Mouse (Mus musculus) stomach, embryonic 15.5 days (tissue): ENCODE results near the gene Fancd2os. TPM values are rescaled to one million over a fixed set of nuclear protein-coding genes. Genes with fewer than 3 reads are reported as not detected.

Source experiments
- ATAC-seq: fragments of 200-750 bp; cut with Nextera tagmentation; 2 replicates; pipeline ENCODE4 v1.8.0; 2017; ENCODE audit warnings: low read depth, moderate number of reproducible peaks, moderate TSS enrichment; ENCODE audit not compliant: insufficient read depth, low FRiP score
- H3K27ac ChIP-seq: fragments of 300-500 bp; sonication (generic); 2 replicates; pipeline ENCODE4 v1.5.1; 2015; ENCODE audit warnings: mild to moderate bottlenecking, inconsistent platforms
- H3K27me3 ChIP-seq: fragments of 300-500 bp; sonication (generic); replicated peaks from 2 replicates; pipeline ENCODE4 v1.6.1; 2015; ENCODE audit warnings: inconsistent platforms
- H3K36me3 ChIP-seq: fragments of 300-500 bp; sonication (generic); 2 replicates; pipeline ENCODE4 v1.6.1; 2015; ENCODE audit warnings: inconsistent platforms
- H3K4me1 ChIP-seq: fragments of 300-500 bp; sonication (generic); 2 replicates; pipeline ENCODE4 v1.6.1; 2015; ENCODE audit warnings: inconsistent platforms
- H3K4me2 ChIP-seq: fragments of 300-500 bp; sonication (generic); 2 replicates; pipeline ENCODE4 v1.6.1; 2015; ENCODE audit warnings: mild to moderate bottlenecking, inconsistent platforms
- H3K4me3 ChIP-seq: fragments of 300-500 bp; sonication (generic); replicated peaks from 2 replicates; pipeline ENCODE4 v1.5.1; 2015; ENCODE audit warnings: inconsistent platforms
- H3K9ac ChIP-seq: fragments of 300-500 bp; sonication (generic); 2 replicates; pipeline ENCODE4 v1.6.1; 2015; ENCODE audit warnings: inconsistent platforms
- H3K9me3 ChIP-seq: fragments of 300-500 bp; sonication (generic); 2 replicates; pipeline ENCODE4 v1.6.1; 2016; ENCODE audit warnings: inconsistent platforms
- WGBS: fragments of 180-500 bp; shearing (Covaris S2); methylation state at CpG from one replicate; pipeline ENCODE4 v1.1.7; 2015; 5-methylcytosine and 5-hydroxymethylcytosine counted together
- polyA plus RNA-seq: library from polyadenylated mRNA; unstranded; fragments of >200 nt; fragmentation: Nextera tagmentation; extraction: Ambion mirVana; gene quantifications from 2 replicates; pipeline ENCODE4 v1.2.1, GENCODE M21; 2015

Gene Fancd2os
- polyA plus RNA-seq, 1 experiment from 2014 or later = 0.23 TPM

DNA sequence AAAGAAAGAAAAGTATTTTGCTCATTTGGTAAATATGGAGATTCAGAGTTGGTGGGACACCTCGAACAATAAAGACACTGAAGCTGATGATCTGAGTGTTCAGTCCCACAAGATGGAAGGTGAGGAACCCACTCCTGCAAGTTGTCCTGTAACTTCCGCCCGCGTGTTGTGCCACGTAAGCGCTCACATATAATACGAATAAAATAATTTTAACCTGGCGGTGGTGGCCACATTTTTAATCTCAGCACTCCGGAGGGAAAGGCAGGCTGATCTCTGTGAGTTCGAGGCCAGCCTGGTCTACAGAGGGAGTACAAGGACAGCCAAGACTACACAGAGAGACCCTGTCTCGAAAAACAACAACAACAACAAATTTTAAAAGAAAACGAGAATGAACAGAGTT is 3.5 kb upstream of the Fancd2os start:
- ATAC-seq = no peak
- Histone ChIP-seq H3K4me1 (peaks cover 15% of the 10 kb centered on the region), H3K27me3 (no peaks in the 10 kb centered on the region), H3K36me3 (no peaks in the 10 kb centered on the region), H3K27ac (peak overlapping the region; percentile 74; the same call in 1 of the 2 replicates), H3K4me2 (peak overlapping the region; percentile 81), H3K4me3 (peak overlapping the region; percentile 92), H3K9me3 (no peaks in the 10 kb centered on the region), H3K9ac (peak overlapping the region; percentile 86; the same call in 1 of the 2 replicates)
- 52% methylated on average over 12 of the region's 12 CpGs for WGBS

DNA sequence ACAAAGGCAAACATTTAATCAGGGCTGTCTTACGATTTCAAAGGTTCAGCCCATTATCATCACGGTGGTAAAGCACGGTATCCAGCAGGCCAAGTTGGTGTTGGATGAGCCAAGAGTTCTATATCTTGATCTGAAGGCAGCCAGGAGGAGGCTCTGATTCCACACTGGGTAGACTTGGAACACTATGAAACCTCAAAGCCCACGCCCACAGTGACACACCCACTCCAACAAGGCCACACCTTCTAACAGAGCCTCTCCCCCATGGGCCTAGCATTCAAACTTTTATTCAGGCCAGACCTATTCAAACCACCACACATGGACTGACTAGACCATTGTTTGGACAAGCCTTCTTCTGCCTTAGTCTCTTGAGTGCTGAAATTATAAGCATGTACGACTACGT is 2.3 kb upstream of the Fancd2os start:
- Histone ChIP-seq H3K36me3 (no peaks in the 10 kb centered on the region), H3K9ac (no peak overlapping the region), H3K4me1 (peaks cover 15% of the 10 kb centered on the region), H3K4me3 (no peak overlapping the region), H3K9me3 (no peaks in the 10 kb centered on the region), H3K4me2 (no peak overlapping the region), H3K27ac (no peak overlapping the region), H3K27me3 (no peaks in the 10 kb centered on the region)
- no peak for ATAC-seq
- 89% methylated on average over 6 of the region's 6 CpGs for WGBS

DNA sequence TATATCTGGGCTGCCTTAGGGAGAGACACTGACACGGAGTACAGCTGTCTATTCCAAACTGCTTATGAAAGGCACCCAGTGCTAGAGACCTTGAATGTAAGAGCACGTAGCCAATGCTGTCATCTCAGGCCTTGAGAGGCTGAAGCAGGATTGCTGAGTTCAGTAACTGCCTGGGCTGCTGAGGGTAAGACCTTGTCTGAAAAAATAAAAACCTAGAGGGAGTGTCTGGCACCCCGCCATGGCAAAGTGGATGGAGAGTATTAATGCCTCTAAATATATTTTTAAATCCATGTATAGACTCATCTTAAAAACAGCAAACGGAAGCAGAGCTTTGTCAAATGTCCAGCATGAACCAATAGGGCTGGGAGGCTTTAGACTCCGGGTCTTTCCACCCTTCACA is 682 bp downstream of the Fancd2os start:
- Histone ChIP-seq H3K36me3 (no peaks in the 10 kb centered on the region), H3K27ac (no peak overlapping the region; the same call in 1 of the 2 replicates), H3K9ac (no peak overlapping the region), H3K4me3 (no peak overlapping the region), H3K9me3 (no peaks in the 10 kb centered on the region), H3K4me2 (no peak overlapping the region), H3K27me3 (no peaks in the 10 kb centered on the region), H3K4me1 (peaks cover 9% of the 10 kb centered on the region; the same call in 1 of the 2 replicates)
- ATAC-seq = 0 out of 2 replicates have a peak, but pooled peaks have one; percentile 25
- 46% methylated on average over 5 of the region's 5 CpGs for WGBS

DNA sequence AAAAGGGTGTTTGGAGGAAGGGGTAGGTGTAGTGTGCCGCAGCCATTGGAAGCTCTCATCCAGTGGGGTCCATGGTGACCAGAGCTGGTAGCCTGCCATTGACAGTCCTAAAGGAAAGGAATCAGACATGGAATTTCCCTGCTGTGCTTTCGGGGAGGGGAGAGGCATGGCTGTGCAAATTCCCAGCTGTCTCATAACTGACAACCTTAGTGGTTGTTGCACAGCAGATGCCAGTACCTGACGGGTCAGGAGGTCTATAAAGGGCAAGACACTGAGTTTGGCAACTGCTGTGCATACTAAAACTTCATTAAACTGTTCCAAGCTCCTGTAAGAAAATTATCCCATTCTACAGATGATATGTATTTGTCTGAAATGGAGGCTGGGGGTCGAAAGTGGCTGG is 2.6 kb downstream of the Fancd2os start:
- H3K27ac ChIP-seq = no peak overlapping the region
- ATAC-seq = no peak
- H3K36me3 ChIP-seq = no peaks in the 10 kb centered on the region
- no peaks in the 10 kb centered on the region for H3K27me3 ChIP-seq
- H3K4me3 ChIP-seq = no peak overlapping the region
- peaks cover 9% of the 10 kb centered on the region; the same call in 1 of the 2 replicates for H3K4me1 ChIP-seq
- 84% methylated on average over 4 of the region's 4 CpGs for WGBS
- no peaks in the 10 kb centered on the region for H3K9me3 ChIP-seq
- H3K9ac ChIP-seq = no peak overlapping the region
- no peak overlapping the region for H3K4me2 ChIP-seq

DNA sequence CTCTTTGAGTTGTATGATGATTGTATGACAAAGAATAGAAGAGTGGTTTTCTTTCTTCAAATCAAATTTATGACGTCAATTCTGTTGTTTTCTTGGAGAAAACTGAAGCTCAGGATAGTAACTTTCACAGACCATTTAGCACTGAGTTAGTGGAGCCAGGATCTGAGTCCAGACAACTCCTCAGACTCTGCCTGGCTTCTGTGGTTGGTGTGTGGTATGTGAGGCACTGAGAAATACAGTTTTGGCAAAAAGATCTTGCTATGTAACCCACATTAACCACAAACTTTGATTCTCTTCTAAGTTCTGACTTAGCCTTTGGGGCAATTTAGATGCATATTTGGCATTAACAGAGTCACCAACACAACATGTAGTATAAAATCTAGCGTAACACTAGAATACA is 7.9 kb downstream of the Fancd2os start:
- no peaks in the 10 kb centered on the region for H3K27me3 ChIP-seq
- no peaks in the 10 kb centered on the region for H3K36me3 ChIP-seq
- H3K4me1 ChIP-seq = no peaks in the 10 kb centered on the region
- no peak overlapping the region for H3K9ac ChIP-seq
- no peak overlapping the region for H3K4me3 ChIP-seq
- no peak overlapping the region for H3K4me2 ChIP-seq
- no peak for ATAC-seq
- 91% methylated on average over 2 of the region's 2 CpGs for whole genome bisulfite sequencing
- no peak overlapping the region for H3K27ac ChIP-seq
- H3K9me3 ChIP-seq = no peaks in the 10 kb centered on the region

DNA sequence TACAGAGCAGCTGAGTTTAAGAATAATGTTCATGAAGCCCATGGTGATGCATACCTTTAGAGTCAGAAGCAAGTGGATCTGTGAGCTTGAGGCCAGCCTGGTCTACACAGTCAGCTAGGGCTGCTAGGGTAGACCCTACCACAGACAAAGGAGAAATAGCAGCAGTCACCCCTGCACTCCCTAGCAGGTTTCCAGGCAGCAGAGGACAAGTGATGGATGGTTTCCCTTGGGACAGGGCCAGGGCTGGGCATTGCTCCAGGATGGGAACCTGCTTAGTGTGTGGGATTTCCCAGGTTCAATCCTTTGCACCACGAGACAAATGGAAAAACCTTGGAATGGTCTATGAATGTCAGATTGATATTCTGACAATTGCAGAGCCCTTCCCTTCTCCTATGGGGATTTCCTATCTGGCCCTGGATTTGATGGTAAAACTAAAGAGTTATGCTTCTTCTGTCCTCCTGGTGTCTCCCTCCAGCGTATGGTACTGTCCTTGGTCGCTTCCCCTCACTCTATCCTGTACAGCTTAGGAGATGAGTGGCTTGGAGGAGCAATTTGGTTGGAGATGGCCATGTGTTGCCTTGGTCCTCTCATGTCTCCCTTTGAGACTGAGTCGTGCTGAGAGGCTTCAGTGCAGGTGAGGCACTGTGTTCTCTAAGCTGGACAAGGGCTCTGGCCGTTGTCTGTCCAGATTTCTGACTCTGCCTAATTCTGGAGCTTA is 13.9 kb downstream of the Fancd2os start:
- Histone ChIP-seq H3K4me3 (no peak overlapping the region), H3K9ac (no peak overlapping the region), H3K27ac (no peak overlapping the region; the same call in 1 of the 2 replicates), H3K27me3 (no peaks in the 10 kb centered on the region), H3K9me3 (no peaks in the 10 kb centered on the region), H3K36me3 (no peaks in the 10 kb centered on the region), H3K4me2 (no peak overlapping the region), H3K4me1 (no peaks in the 10 kb centered on the region)
- peak; percentile 68; the same call in 1 of the 2 replicates for ATAC-seq
- WGBS = 47% methylated on average over 5 of the region's 5 CpGs

DNA sequence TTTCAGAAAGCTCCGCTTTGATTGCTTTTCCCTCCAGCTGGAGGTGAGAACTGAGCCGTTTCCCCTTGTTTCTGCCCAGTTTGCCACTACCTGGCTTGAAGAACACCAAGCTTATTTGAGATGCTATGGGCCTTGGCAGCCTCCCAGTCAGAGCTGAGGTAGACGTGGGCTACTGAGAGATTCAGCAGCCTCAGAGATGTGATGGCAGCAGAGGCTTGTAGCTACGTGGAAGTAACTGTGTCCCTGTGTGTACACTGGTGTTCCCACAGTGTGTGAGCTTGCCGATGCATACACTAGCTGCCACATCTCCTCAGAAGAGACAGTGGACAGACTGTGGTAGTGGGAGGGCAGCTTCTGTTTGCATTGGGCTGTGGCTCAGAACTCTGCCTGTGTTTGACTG is 15.4 kb downstream of the Fancd2os start:
- Histone ChIP-seq H3K27me3 (no peaks in the 10 kb centered on the region), H3K9me3 (no peaks in the 10 kb centered on the region), H3K4me1 (no peaks in the 10 kb centered on the region), H3K4me3 (no peak overlapping the region), H3K9ac (no peak overlapping the region), H3K4me2 (no peak overlapping the region), H3K27ac (no peak overlapping the region), H3K36me3 (no peaks in the 10 kb centered on the region)
- no peak for ATAC-seq
- WGBS = 86% methylated on average over 5 of the region's 5 CpGs

DNA sequence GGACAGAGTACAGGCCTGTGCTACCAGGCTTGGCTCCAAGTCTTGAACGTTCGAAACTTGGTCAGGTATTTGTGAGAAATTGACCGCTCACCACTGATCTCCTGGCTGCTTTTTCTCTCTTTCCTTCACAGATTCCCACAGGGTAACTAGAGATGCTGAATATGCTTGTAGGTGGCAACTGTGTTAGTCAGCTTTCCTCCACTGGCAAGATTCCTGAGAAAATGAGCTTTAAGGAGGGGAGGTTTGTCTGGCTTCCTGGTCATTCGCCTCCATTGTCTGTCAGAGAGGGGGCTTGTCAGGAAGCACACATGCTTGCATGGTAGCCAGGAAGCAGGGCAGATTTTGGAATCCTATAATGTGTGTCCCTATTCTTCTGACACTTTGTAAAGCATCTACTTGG is 17.5 kb downstream of the Fancd2os start:
- Histone ChIP-seq H3K4me2 (no peak overlapping the region), H3K4me1 (no peaks in the 10 kb centered on the region), H3K4me3 (no peak overlapping the region), H3K36me3 (no peaks in the 10 kb centered on the region), H3K9me3 (no peaks in the 10 kb centered on the region), H3K9ac (no peak overlapping the region), H3K27ac (no peak overlapping the region), H3K27me3 (no peaks in the 10 kb centered on the region)
- no peak for ATAC-seq
- 86% methylated on average over 4 of the region's 4 CpGs for whole genome bisulfite sequencing

DNA sequence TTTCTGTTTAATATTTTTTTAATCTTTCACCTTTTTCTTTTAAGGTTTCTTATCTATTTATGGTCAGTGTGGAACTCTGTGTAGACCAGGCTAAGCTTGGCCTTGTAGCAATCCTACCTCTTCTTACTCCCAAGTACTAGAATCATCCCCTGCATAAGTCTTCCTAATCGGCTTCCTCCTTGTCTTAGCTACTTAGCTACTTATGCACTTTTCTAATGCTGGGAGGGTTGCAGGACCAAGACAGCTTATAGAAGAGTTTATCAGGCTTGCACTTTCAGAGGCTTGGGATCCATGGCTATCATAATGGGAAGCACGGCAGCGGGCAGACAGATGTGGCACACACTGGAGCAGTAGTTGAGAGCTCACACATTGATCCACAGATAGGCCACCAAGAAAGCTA is 21.2 kb downstream of the Fancd2os start:
- 89% methylated on average over 3 of the region's 3 CpGs for WGBS
- Histone ChIP-seq H3K9ac (no peak overlapping the region), H3K4me3 (no peak overlapping the region), H3K4me2 (no peak overlapping the region), H3K36me3 (no peaks in the 10 kb centered on the region), H3K4me1 (no peaks in the 10 kb centered on the region), H3K27ac (no peak overlapping the region), H3K9me3 (no peaks in the 10 kb centered on the region), H3K27me3 (no peaks in the 10 kb centered on the region)
- no peak for ATAC-seq

DNA sequence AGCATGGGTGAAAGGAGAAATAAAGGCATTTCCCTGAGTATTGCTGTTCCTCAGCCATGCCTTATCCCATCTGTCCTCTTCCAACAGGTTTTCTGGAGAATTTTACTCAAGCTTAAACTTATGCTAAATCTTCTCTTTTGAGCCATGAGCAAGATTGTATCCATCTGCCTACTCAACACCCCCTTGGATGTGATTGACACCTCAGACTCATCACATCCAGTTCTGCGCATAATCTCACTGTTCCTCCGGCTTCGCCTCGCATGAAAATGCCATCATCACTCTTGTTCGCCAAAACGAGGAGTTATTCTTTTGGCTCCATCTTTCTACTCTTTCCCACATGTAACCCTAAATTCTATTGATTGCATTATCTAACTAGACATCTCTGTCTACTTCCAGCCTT is 24.5 kb downstream of the Fancd2os start:
- Histone ChIP-seq H3K9me3 (no peaks in the 10 kb centered on the region), H3K9ac (no peak overlapping the region), H3K36me3 (peaks cover 6% of the 10 kb centered on the region; the same call in 1 of the 2 replicates), H3K4me1 (no peaks in the 10 kb centered on the region), H3K27ac (no peak overlapping the region), H3K4me2 (no peak overlapping the region), H3K4me3 (no peak overlapping the region), H3K27me3 (no peaks in the 10 kb centered on the region)
- ATAC-seq = no peak
- 94% methylated on average over 6 of the region's 6 CpGs for WGBS

DNA sequence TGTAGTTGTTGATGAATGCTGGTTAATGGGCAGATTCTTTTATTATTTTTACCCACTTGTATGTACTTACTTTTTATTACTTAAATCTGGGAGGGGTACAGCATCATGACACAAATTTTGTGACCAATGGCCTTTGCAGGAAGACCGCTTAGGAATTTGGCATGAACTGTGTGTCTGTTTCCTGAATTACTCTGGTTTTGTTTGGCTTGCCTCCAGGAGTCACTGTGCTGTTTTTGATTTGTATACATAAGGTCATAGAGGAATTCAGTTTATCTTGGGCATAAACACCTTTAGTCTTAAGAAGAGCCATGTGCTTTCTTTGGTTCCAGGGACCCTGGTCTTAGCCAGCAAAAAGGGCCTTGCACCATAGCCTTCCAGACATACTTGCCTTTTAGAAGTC is 36.0 kb downstream of the Fancd2os start:
- Histone ChIP-seq H3K9ac (no peak overlapping the region), H3K9me3 (no peaks in the 10 kb centered on the region), H3K27me3 (no peaks in the 10 kb centered on the region), H3K4me1 (no peaks in the 10 kb centered on the region), H3K4me2 (no peak overlapping the region), H3K4me3 (no peak overlapping the region), H3K27ac (peak overlapping the region; percentile 22; the same call in 1 of the 2 replicates), H3K36me3 (no peaks in the 10 kb centered on the region)
- ATAC-seq = no peak
- WGBS = 67% methylated on average over 1 of the region's 1 CpGs

DNA sequence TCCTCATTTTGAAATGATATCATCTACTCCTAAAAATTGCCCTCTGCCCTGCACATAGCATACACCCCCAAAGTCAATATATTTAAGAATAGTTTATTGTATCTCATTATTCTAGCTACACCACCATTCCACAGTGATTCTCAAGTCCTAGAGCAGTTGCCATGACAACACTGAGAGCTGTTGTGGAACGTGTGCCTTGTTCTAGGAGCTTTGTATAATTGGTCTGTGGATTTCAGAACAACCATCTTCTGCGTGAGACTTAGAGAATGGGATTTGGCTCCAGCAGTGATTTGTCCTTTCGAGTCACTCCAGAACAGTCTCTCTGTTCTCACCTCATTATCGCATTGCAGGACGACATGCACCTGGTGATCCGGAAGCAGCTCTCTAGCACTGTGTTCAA is 40.8 kb downstream of the Fancd2os start:
- H3K36me3 ChIP-seq = no peaks in the 10 kb centered on the region
- no peak overlapping the region for H3K4me2 ChIP-seq
- WGBS = 82% methylated on average over 6 of the region's 6 CpGs
- no peak for ATAC-seq
- H3K4me1 ChIP-seq = no peaks in the 10 kb centered on the region
- no peaks in the 10 kb centered on the region for H3K9me3 ChIP-seq
- no peak overlapping the region for H3K27ac ChIP-seq
- H3K9ac ChIP-seq = no peak overlapping the region
- no peaks in the 10 kb centered on the region for H3K27me3 ChIP-seq
- no peak overlapping the region for H3K4me3 ChIP-seq
